Mouse (Mus musculus): ENCODE results near the gene Rnf32. TPM values are rescaled to one million over a fixed set of nuclear protein-coding genes. Genes with fewer than 3 reads are reported as not detected.
A peak's percentile ranks its signal among the peaks of the same experiment; 100 is the strongest.

Gene Rnf32
- polyA plus RNA-seq, 1 experiment from 2014 or later, result 12.2 TPM

DNA sequence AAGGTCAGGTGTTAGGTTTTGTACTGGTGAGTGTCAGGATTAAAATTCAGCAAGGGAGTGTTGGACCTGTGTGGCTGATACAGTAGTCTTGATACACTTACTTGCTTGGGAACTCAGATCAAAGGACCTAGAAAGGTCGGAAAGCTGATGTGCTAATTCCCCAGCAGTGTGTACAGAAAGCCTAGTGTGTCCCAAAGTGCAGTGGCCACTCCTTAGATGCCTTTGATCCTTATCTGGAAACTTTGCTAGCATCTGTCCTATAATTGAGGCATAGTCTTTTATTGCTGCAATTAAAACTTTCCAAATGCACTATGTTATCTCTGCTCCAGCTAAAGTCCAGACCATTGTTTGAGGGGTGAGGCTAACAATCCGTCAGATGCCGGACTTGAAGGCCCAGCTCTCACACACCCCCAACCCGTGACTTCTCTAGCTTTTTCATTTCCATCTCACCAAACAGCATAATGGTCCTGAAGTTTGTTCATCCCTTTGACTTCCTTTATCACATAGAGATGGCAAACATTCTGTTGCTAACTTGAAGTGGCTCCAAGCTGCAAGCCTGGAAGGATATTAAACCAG lies 16.3 kb downstream of the Rnf32 start:
- no peaks in the 10 kb centered on the region for H3K9me3 ChIP-seq
- WGBS, result 64% methylated on average over 4 of the region's 4 CpGs
- H3K9ac ChIP-seq, result no peak overlapping the region
- no peaks in the 10 kb centered on the region for H3K27me3 ChIP-seq
- no peaks in the 10 kb centered on the region for H3K4me1 ChIP-seq (replicated peaks)
- no peak overlapping the region for H3K4me2 ChIP-seq
- H3K27ac ChIP-seq, result no peak overlapping the region
- peaks cover under 1% of the 10 kb centered on the region for H3K36me3 ChIP-seq
- H3K4me3 ChIP-seq, result no peak overlapping the region
- no peak for ATAC-seq (ENCODE audit: low FRiP score)

DNA sequence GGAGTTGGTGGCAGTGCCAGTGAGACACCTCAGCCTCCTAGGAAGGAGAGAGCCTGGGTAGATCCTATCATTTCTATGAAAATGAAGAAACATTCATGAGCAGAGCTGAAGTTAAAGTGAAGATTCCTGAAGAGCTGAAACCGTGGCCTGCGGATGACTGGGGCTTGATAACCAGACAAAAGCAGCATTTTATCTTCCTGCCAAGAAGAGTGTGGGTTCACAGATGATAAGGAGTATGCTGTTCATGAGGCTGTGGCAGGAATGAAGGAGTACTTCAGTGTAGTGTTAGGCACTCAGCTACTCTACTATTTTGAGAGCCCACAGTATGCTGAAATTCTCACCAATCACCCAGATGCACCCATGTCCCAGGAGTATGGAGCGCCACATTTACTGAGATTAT lies 22.2 kb downstream of the Rnf32 start:
- Histone ChIP-seq H3K9me3 (no peaks in the 10 kb centered on the region), H3K27me3 (no peaks in the 10 kb centered on the region), H3K4me1 (replicated peaks) (no peaks in the 10 kb centered on the region), H3K4me3 (no peak overlapping the region), H3K9ac (no peak overlapping the region), H3K27ac (no peak overlapping the region), H3K4me2 (no peak overlapping the region), H3K36me3 (no peaks in the 10 kb centered on the region)
- 87% methylated on average over 3 of the region's 3 CpGs for WGBS
- ATAC-seq (ENCODE audit: low FRiP score), result no peak

DNA sequence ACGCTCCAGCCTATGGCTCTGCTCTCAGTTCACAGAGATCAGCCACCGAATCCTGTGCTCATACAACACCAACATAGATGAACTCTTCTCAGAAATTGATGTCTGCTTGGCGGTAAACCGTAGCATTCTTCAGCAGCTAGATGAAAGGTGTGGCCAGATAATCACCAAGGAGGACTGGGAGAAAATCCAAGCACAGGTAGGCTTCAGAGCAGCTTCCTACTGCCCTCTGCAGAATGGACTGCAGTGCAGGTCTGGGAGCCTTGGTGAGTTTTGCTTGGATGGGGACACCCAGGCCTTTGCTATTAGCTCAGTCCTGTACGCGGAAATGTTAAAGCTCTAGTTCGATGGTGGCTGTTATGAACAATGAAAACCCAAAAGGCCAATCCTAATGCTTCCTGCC lies 28.3 kb downstream of the Rnf32 start:
- peaks cover 2% of the 10 kb centered on the region; the same call in 1 of the 2 replicates for H3K4me1 ChIP-seq (replicated peaks)
- ATAC-seq (ENCODE audit: low FRiP score), result no peak
- H3K4me2 ChIP-seq, result no peak overlapping the region
- H3K27ac ChIP-seq, result no peak overlapping the region
- H3K4me3 ChIP-seq, result no peak overlapping the region
- H3K27me3 ChIP-seq, result no peaks in the 10 kb centered on the region
- H3K36me3 ChIP-seq, result no peaks in the 10 kb centered on the region
- WGBS, result 93% methylated on average over 7 of the region's 7 CpGs
- H3K9me3 ChIP-seq, result no peaks in the 10 kb centered on the region
- H3K9ac ChIP-seq, result no peak overlapping the region

DNA sequence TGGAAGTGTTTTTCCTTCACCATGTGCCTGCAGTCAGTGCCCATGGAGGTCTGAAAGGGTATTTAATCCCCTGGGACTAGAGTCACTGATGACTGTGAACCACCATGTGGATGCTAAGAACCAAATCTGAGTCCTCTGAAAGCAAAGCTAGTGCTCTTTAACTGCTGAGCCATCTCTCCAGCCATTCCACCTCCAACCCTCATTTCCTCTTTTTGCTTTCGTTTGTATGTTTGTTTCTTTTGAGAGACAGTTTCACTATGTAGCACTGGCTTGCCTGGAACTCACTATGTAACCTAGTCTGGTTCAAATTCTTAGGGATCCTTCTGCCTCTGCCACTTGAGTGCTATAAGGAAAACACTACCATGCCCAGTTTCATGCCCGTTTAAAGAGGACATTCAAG lies 34.7 kb downstream of the Rnf32 start:
- 85% methylated on average over 2 of the region's 2 CpGs for WGBS
- Histone ChIP-seq H3K4me3 (no peak overlapping the region), H3K4me1 (replicated peaks) (no peaks in the 10 kb centered on the region), H3K9me3 (no peaks in the 10 kb centered on the region), H3K27me3 (no peaks in the 10 kb centered on the region), H3K36me3 (peaks cover 31% of the 10 kb centered on the region), H3K4me2 (no peak overlapping the region), H3K9ac (no peak overlapping the region), H3K27ac (no peak overlapping the region)
- ATAC-seq (ENCODE audit: low FRiP score), result no peak

DNA sequence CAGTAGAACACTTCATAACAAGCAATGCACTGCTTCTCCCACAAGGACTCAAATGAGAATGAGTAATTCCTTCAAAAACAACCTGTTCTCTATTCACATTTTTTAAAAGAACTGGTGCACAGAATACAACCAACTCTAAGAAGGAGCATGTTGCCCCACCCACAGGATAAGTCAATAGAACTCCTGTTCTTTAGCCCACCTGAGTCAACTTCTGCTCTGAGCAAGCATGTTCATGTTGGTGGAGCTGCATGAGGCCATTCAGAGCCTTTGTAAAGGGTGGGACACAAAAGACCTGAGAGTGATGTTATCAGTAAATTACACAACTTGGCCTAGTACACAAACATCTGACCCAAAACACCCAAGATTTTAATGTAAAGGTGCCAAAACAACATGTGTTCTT lies 42.6 kb downstream of the Rnf32 start:
- Histone ChIP-seq H3K27me3 (no peaks in the 10 kb centered on the region), H3K27ac (no peak overlapping the region), H3K4me2 (no peak overlapping the region), H3K4me1 (replicated peaks) (no peaks in the 10 kb centered on the region), H3K36me3 (peaks cover 7% of the 10 kb centered on the region; the same call in 1 of the 2 replicates), H3K9me3 (no peaks in the 10 kb centered on the region), H3K4me3 (no peak overlapping the region), H3K9ac (no peak overlapping the region)
- ATAC-seq (ENCODE audit: low FRiP score), result no peak

DNA sequence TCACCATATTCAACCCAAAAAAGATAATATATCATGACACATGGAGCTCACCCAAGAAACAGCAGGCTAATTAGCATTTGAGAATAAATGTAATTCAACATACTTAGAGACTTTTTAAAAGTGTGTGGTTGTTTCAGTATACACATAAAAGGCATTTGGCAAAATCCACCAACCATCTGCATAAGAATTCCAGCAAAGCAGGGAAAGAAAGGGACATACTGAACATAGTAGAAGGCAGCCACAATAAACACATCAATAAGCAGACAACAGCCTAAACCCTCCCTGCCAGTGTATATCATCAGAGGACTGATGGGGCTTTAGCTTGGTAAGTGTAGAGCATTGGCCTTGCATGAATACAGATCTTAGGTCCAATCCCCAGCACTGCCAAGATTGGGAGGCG lies 49.0 kb downstream of the Rnf32 start:
- Histone ChIP-seq H3K27ac (no peak overlapping the region), H3K36me3 (peaks cover 7% of the 10 kb centered on the region; the same call in 1 of the 2 replicates), H3K4me2 (no peak overlapping the region), H3K9ac (no peak overlapping the region), H3K9me3 (no peaks in the 10 kb centered on the region), H3K27me3 (no peaks in the 10 kb centered on the region), H3K4me3 (no peak overlapping the region), H3K4me1 (replicated peaks) (no peaks in the 10 kb centered on the region)
- WGBS, result no CpG with 5 or more reads among the region's 1 CpGs
- ATAC-seq (ENCODE audit: low FRiP score), result no peak

DNA sequence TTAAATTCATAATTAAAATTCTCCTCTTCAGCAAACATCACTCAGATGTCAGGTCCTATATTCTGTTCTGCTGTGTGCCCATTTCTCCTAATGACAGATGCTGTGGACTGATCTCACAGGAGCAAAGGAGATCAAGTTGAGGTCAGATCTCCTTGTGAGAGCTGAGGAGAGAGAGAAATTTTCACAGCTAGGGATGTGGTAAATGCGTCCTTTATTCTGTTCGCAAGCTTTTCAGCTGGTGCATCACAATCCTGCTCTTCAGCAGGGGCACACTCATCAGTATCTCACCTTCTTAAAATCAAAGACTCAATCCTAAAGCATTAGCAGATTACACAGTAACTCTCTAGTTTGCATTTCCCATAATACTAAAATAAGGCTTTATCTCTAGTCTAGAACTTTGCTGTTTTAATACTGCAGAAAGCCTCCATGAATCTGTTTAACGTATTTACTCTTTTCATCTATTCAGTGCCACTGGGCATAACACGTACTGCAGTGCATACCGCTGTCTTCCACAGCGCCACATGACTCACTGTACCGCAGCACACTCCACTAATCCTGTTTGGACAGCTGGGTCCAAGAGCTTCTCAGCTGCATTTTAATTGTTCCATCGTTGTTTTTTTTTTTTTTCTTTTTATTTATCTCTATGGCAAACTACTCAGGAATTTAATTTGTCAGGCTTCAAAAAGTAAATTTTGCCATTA lies 55.2 kb downstream of the Rnf32 start:
- Histone ChIP-seq H3K36me3 (peaks cover 7% of the 10 kb centered on the region; the same call in 1 of the 2 replicates), H3K4me3 (no peak overlapping the region), H3K4me1 (replicated peaks) (peaks cover 12% of the 10 kb centered on the region), H3K4me2 (no peak overlapping the region), H3K9ac (no peak overlapping the region), H3K9me3 (no peaks in the 10 kb centered on the region), H3K27ac (no peak overlapping the region), H3K27me3 (no peaks in the 10 kb centered on the region)
- peak; percentile 76; the same call in 1 of the 2 replicates for ATAC-seq (ENCODE audit: low FRiP score)
- WGBS, result 21% methylated on average over 8 of the region's 8 CpGs

DNA sequence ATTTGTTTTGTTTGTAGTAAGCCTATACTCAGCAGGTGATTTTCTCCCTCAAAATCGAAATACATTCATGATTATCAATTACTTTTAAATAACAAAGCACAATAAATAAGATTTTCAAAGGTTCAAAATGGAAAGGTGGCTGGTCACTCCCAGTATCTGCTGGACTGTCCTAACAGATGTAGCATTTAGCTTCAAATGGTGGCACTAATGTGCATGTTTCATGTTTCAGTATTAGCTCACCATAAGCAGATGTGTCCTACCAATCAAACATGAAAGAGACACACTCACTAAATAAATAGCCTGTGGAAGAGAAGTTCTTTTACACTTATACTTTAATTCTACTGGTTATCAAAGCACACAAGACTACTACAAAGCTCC lies 55.7 kb downstream of the Rnf32 start:
- no peak overlapping the region for H3K4me2 ChIP-seq
- no peak for ATAC-seq (ENCODE audit: low FRiP score)
- no peak overlapping the region for H3K9ac ChIP-seq
- no peak overlapping the region for H3K4me3 ChIP-seq
- 76% methylated on average over 1 of the region's 1 CpGs for WGBS
- H3K4me1 ChIP-seq (replicated peaks), result peaks cover 12% of the 10 kb centered on the region
- H3K36me3 ChIP-seq, result peaks cover 7% of the 10 kb centered on the region; the same call in 1 of the 2 replicates
- no peak overlapping the region for H3K27ac ChIP-seq
- H3K9me3 ChIP-seq, result no peaks in the 10 kb centered on the region
- H3K27me3 ChIP-seq, result no peaks in the 10 kb centered on the region

DNA sequence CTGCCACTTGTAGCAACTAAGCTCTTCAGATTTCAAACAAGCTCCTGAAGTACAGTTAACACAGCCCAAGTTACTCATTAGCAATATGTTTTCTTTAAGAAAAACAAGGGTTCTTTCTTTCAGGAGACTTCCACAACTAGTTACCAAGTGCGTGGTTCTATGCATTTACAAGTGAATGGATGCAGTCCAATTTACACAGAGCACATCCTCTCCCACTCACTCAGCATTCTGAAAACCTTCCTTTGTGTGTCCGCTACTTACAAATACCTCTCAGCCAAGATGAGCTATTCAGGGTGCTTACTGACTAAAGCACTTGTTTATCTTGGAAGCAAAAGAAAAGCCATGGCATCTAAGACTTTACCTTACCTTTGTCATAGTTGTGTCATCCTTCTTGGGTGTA lies 58.1 kb downstream of the Rnf32 start:
- no peak for ATAC-seq (ENCODE audit: low FRiP score)
- Histone ChIP-seq H3K36me3 (no peaks in the 10 kb centered on the region), H3K27ac (no peak overlapping the region), H3K4me1 (replicated peaks) (peaks cover 12% of the 10 kb centered on the region), H3K9me3 (no peaks in the 10 kb centered on the region), H3K4me2 (no peak overlapping the region), H3K4me3 (no peak overlapping the region), H3K27me3 (no peaks in the 10 kb centered on the region), H3K9ac (no peak overlapping the region)
- WGBS, result 20% methylated on average over 2 of the region's 2 CpGs

DNA sequence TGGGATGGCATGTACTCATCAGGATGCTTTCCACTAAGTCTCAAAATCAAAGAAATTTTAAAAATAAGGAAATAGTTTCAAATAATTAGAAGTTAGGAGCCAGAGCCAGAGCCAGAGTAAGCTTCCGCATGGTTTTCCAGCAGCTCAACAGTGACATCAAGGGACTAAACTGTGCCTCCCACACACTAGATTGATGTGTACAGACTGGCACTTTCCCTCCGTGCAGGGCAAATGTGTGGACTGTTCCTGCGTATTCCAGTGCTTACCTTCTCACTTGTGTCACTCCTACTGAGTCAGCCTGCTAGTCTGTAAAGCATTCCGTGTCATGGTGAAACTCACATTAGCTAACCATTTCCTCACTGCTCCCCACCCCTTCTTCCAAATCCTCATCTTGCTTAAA lies 75.1 kb downstream of the Rnf32 start:
- 71% methylated on average over 4 of the region's 4 CpGs for WGBS
- Histone ChIP-seq H3K4me1 (replicated peaks) (no peaks in the 10 kb centered on the region), H3K27me3 (no peaks in the 10 kb centered on the region), H3K4me2 (no peak overlapping the region), H3K9ac (no peak overlapping the region), H3K27ac (no peak overlapping the region), H3K4me3 (no peak overlapping the region), H3K36me3 (peaks cover 3% of the 10 kb centered on the region; the same call in 1 of the 2 replicates), H3K9me3 (no peaks in the 10 kb centered on the region)
- ATAC-seq (ENCODE audit: low FRiP score), result no peak

DNA sequence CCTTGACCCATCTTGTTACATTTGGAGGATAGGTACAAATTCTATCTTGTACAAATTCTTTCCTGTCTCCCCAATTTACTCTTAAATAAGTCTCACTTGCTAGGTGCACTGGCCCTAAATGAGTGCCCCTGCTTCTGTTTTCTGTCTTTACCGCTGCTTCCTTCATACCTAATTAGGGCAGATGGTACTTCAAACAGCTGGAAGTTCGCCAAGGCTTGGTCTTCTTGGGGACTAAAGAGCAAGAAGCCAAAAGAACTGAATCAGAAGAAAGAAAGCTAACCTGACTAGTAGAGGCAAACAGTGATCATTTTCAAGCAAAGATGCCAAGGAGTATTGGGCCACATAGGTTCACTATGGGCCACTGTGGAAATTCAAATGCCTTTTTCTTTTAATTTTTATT lies 77.6 kb downstream of the Rnf32 start:
- 78% methylated on average over 2 of the region's 2 CpGs for WGBS
- H3K27ac ChIP-seq, result no peak overlapping the region

DNA sequence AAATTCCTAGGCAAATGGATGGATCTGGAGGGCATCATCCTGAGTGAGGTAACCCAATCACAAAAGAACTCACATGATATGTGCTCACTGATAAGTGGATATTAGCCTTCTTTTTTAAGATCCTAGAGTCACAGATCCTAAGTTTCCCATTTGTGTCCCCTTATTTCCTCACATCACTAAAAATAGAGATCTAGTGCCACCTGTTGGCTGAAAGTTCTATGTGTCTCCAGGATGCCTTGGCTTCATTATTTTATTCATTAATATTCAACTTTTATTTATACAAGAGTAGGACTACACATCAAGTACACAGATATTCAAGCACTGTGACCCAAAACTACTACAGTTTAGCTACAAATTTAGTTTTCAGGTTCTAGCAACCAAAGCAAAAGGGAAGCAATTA lies 79.0 kb downstream of the Rnf32 start:
- H3K9ac ChIP-seq, result no peak overlapping the region
- no peak for ATAC-seq (ENCODE audit: low FRiP score)
- no peak overlapping the region for H3K4me2 ChIP-seq
- H3K27me3 ChIP-seq, result no peaks in the 10 kb centered on the region
- H3K36me3 ChIP-seq, result peaks cover 3% of the 10 kb centered on the region; the same call in 1 of the 2 replicates
- no peak overlapping the region for H3K4me3 ChIP-seq
- no peaks in the 10 kb centered on the region for H3K9me3 ChIP-seq
- no peaks in the 10 kb centered on the region for H3K4me1 ChIP-seq (replicated peaks)
- H3K27ac ChIP-seq, result no peak overlapping the region

More for the DNA sequence above, 77.6 kb downstream of the Rnf32 start:
- ATAC-seq (ENCODE audit: low FRiP score), result no peak
- Histone ChIP-seq H3K9me3 (no peaks in the 10 kb centered on the region), H3K36me3 (peaks cover 3% of the 10 kb centered on the region; the same call in 1 of the 2 replicates), H3K9ac (no peak overlapping the region), H3K4me1 (replicated peaks) (no peaks in the 10 kb centered on the region), H3K27me3 (no peaks in the 10 kb centered on the region), H3K4me3 (no peak overlapping the region), H3K4me2 (no peak overlapping the region)
